Mouse (Mus musculus) lung, embryonic 14.5 days (tissue): Measurements from ENCODE around the gene Rilpl1. TPM values are rescaled to one million over a fixed set of nuclear protein-coding genes. Genes with fewer than 3 reads are reported as not detected.

Experiments used
- ATAC-seq: fragments of 200-750 bp; cut with Nextera tagmentation; 2 replicates; pipeline ENCODE4 v1.8.0; 2017; ENCODE audit warnings: mild to moderate bottlenecking, moderate TSS enrichment, moderate library complexity; ENCODE audit not compliant: insufficient read depth
- DNase-seq: peaks from one replicate; pipeline ENCODE4 v3.0.0-alpha.2; 2015
- H3K27ac ChIP-seq: fragments of 300-500 bp; sonication (generic); 2 replicates; pipeline ENCODE4 v1.5.1; 2014; ENCODE audit warnings: low read depth, mild to moderate bottlenecking, moderate library complexity
- H3K27me3 ChIP-seq: fragments of 300-500 bp; sonication (generic); 2 replicates; pipeline ENCODE4 v1.6.1; 2014; ENCODE audit warnings: low read length, control low read depth; ENCODE audit not compliant: insufficient read depth
- H3K36me3 ChIP-seq: fragments of 300-500 bp; sonication (generic); 2 replicates; pipeline ENCODE4 v1.6.1; 2014; ENCODE audit warnings: control low read depth; ENCODE audit not compliant: insufficient read depth
- H3K4me1 ChIP-seq: fragments of 300-500 bp; sonication (generic); 2 replicates; pipeline ENCODE4 v1.6.1; 2014; ENCODE audit warnings: antibody characterized with exemption, control low read depth; ENCODE audit not compliant: insufficient read depth
- H3K4me2 ChIP-seq: fragments of 300-500 bp; sonication (generic); 2 replicates; pipeline ENCODE4 v1.6.1; 2014; ENCODE audit warnings: mild to moderate bottlenecking
- H3K4me3 ChIP-seq: fragments of 300-500 bp; sonication (generic); 2 replicates; pipeline ENCODE4 v1.5.1; 2014; ENCODE audit warnings: low read depth, low read length
- H3K9ac ChIP-seq: fragments of 300-500 bp; sonication (generic); 2 replicates; pipeline ENCODE4 v1.6.1; 2014
- H3K9me3 ChIP-seq: fragments of 300-500 bp; sonication (generic); 2 replicates; pipeline ENCODE4 v1.6.1; 2016; ENCODE audit warnings: low read depth, low read length, control low read depth
- CTCF ChIP-seq: IDR thresholded peaks from 2 replicates; pipeline ENCODE4 v1.5.1; 2016; ENCODE audit warnings: antibody characterized with exemption, low read depth
- WGBS: fragments of 180-500 bp; shearing (Covaris S2); extraction: QIAGEN DNeasy Blood & Tissue Kit; methylation state at CpG from one replicate; pipeline ENCODE4 v1.1.7; 2014; 5-methylcytosine and 5-hydroxymethylcytosine counted together
- polyA plus RNA-seq: library from polyadenylated mRNA; unstranded; fragments of >200 nt; fragmentation: Nextera tagmentation; extraction: Ambion mirVana; gene quantifications from 2 replicates; pipeline ENCODE4 v1.2.1, GENCODE M21; 2014

Gene Rilpl1
- polyA plus RNA-seq, 1 experiment from 2014 or later: 21.1 TPM

DNA sequence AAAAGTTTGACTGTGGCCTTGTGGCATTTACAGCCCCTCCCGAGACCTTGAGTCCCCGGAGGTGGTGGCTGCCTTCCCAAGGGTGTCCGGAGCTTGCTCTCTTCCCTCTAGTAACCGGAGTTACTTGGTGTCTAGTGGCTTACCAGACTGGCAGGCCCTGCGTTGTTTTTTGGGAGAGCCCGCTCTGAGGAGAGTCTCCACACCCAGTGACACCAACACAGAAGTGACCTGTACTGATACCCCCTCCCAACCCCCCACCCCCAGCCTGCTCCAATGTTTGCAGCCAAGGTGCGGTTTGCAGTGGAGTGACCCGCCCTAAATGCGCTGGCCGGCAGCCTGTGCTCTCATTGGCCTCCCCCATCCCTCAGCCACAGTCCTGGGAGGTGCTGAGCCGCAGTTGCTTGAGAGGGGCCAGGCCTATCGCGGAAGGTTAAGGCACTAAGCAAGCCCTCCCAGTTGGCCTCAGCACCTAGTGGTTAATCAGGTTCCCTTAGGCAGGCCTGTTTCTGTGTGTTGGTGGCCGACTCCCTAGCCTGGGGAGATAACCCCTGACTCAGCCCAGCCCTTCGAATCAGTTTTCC lies 84.8 kb downstream of the Rilpl1 start:
- H3K27me3 ChIP-seq: no peaks in the 10 kb centered on the region
- peak overlapping the region; percentile 93 for H3K4me2 ChIP-seq
- H3K36me3 ChIP-seq: peaks cover 45% of the 10 kb centered on the region
- H3K9ac ChIP-seq: peak overlapping the region; percentile 87
- H3K4me1 ChIP-seq: peaks cover 3% of the 10 kb centered on the region; the same call in 1 of the 2 replicates
- H3K4me3 ChIP-seq: peak overlapping the region; percentile 88
- no peaks in the 10 kb centered on the region for H3K9me3 ChIP-seq
- 2% methylated on average over 15 of the region's 15 CpGs for WGBS
- peak overlapping the region; percentile 88 for H3K27ac ChIP-seq
- TF ChIP-seq CTCF: peak; percentile 28; the same call in 1 of the 2 replicates
- DNase-seq (peak; percentile 74), ATAC-seq (peak; percentile 57)

DNA sequence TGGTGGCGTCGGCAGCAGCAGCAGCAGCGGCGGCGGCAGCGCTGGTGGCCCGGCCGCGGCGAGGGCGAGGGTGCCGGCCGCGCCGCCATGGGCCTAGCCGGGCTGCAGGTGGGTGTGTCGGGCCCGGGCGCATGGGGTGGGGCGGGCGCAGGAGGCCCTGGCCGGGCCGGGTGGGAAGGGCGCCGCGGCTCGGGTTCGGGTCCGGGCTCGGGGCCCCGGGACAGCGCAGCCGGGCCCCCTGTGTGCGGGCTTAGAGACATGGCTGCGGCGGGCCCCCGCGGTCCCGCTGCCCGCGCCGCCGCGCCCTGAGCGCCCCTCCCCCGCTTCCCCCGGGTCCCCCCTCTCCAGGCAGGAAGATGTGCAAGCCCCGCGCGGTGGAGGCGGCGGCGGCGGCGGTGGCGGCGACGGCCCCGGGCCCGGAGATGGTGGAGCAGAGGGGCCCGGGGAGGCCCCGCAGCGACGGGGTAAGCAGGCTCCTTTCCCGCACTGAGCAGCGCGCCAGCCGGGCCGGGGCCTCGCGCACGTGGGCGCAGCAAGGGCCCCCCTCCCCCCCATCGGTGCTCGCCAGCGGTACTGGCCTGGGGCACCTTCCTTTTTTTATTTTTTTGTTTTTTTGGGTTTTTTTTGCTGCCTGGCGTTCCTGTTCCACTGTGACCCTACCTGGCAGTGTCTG lies 85.4 kb downstream of the Rilpl1 start:
- H3K4me2 ChIP-seq: peak overlapping the region; percentile 93
- H3K9me3 ChIP-seq: no peaks in the 10 kb centered on the region
- H3K27ac ChIP-seq: peak overlapping the region; percentile 88
- peak; percentile 68 for ATAC-seq
- DNase-seq: no peak
- H3K27me3 ChIP-seq: no peaks in the 10 kb centered on the region
- peak overlapping the region; percentile 88 for H3K4me3 ChIP-seq
- H3K4me1 ChIP-seq: peaks cover 3% of the 10 kb centered on the region; the same call in 1 of the 2 replicates
- peak overlapping the region; percentile 87 for H3K9ac ChIP-seq
- WGBS: under 1% methylated on average over 50 of the region's 77 CpGs
- no peak for TF ChIP-seq CTCF
- peaks cover 38% of the 10 kb centered on the region for H3K36me3 ChIP-seq

DNA sequence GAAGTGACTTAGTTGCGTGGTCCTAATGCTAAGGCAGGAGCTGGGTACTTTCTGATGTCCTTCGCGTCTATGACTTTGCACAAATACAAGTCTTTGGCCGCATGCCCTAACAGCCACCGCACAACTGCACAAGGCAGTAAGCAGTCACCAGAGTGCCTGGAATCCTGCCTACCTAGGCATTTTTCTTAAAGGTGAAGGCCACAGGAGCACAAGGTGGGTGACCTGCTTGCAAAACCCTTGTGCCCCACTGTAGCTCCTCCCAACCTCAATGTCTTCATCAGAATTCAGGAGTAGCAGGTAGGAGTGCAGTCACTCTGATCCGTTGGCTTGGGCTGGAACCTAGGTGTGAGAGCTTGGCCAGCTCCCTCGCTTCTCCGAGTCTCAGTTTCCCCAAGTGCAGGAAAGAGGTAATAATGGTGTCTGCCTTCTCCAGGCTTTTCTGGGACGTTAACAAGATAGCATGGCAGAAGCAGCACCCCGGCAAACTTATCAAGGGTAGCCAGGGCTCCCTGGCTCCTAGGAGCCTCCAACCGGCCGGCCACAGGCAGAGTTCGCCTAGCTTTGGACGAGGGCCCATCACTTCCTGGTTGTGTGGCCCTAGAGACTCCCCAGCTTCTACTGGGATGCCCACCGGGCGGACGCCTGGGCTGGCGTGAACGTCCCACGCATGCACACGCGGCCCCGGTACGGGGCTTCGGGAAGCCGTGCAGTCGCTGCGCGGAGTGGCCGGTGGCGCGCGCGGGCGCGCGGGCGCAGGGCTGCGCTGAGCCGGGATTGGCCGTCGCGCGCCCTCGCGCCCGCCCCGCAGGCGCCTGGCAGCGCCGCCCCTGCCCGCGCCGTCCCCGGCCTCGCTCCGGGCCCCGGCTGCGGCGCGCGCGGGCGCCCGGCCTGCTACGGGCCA lies 86.3 kb downstream of the Rilpl1 start:
- Histone ChIP-seq H3K4me3 (peak overlapping the region; percentile 88), H3K9me3 (no peaks in the 10 kb centered on the region), H3K27me3 (no peaks in the 10 kb centered on the region), H3K9ac (peak overlapping the region; percentile 87), H3K36me3 (peaks cover 30% of the 10 kb centered on the region), H3K4me2 (peak overlapping the region; percentile 93), H3K27ac (peak overlapping the region; percentile 88), H3K4me1 (peaks cover 3% of the 10 kb centered on the region; the same call in 1 of the 2 replicates)
- DNase-seq (peak; percentile 90), ATAC-seq (peak; percentile 88)
- WGBS: 3% methylated on average over 65 of the region's 66 CpGs
- TF ChIP-seq CTCF: no peak

- no peak overlapping the region for H3K27ac ChIP-seq
- peaks cover 23% of the 10 kb centered on the region for H3K36me3 ChIP-seq
- H3K9me3 ChIP-seq: no peaks in the 10 kb centered on the region
- no peak for TF ChIP-seq CTCF
- WGBS: 69% methylated on average over 3 of the region's 3 CpGs
- H3K4me2 ChIP-seq: peak overlapping the region; percentile 93; the same call in 1 of the 2 replicates
- H3K27me3 ChIP-seq: no peaks in the 10 kb centered on the region
- no peak for DNase-seq
- no peak overlapping the region for H3K4me3 ChIP-seq
- H3K9ac ChIP-seq: no peak overlapping the region
- H3K4me1 ChIP-seq: no peaks in the 10 kb centered on the region; the same call in 1 of the 2 replicates
- no peak for ATAC-seq
Measured at GRCm38 (mm10) chr5:124444208-124444607, 87.0 kb downstream of the Rilpl1 start.

Other genes with a start within 250 kb of the Rilpl1 start
- 19.2 and 20.7 TPM in 2 replicates for gene Mphosph9, start 203.4 kb downstream of the Rilpl1 start, polyA plus RNA-seq
- 14.5 and 15.2 TPM in 2 replicates for gene 2810006K23Rik, start 203.3 kb downstream of the Rilpl1 start, polyA plus RNA-seq
- gene Cdk2ap1, start 168.3 kb downstream of the Rilpl1 start, polyA plus RNA-seq: 193 and 259 TPM in 2 replicates
- gene Sbno1, start 105.4 kb downstream of the Rilpl1 start, polyA plus RNA-seq: 85.6 and 88.6 TPM in 2 replicates
- 87.7 and 97.5 TPM in 2 replicates for gene Kmt5a, start 91.5 kb downstream of the Rilpl1 start, polyA plus RNA-seq
- gene Rilpl2, start 53.0 kb downstream of the Rilpl1 start, polyA plus RNA-seq: 28.7 and 29.2 TPM in 2 replicates
- gene Snrnp35, start 48.3 kb downstream of the Rilpl1 start, polyA plus RNA-seq: 10.7 and 10.8 TPM in 2 replicates
- 588 and 646 TPM in 2 replicates for gene Tmed2, start 9.3 kb upstream of the Rilpl1 start, polyA plus RNA-seq
- 12.7 and 14.1 TPM in 2 replicates for gene Ddx55, start 21.5 kb upstream of the Rilpl1 start, polyA plus RNA-seq
- 78.0 and 81.6 TPM in 2 replicates for gene Eif2b1, start 47.7 kb upstream of the Rilpl1 start, polyA plus RNA-seq
- 71.0 and 74.4 TPM in 2 replicates for gene Gtf2h3, start 47.7 kb upstream of the Rilpl1 start, polyA plus RNA-seq
- gene Atp6v0a2, start 97.2 kb upstream of the Rilpl1 start, polyA plus RNA-seq: 41.6 and 47.0 TPM in 2 replicates
- 0.05 and 0.07 TPM in 2 replicates for gene Dnah10, start 193.7 kb upstream of the Rilpl1 start, polyA plus RNA-seq